Mouse (Mus musculus) midbrain, embryonic 16.5 days (tissue): ENCODE results near the gene Tmem39a. TPM values are rescaled to one million over a fixed set of nuclear protein-coding genes. Genes with fewer than 3 reads are reported as not detected.

Experiments
- ATAC-seq: fragments of 200-750 bp; cut with Nextera tagmentation; 2 replicates; pipeline ENCODE4 v1.8.0; 2017; ENCODE audit warnings: moderate TSS enrichment
- H3K27ac ChIP-seq: fragments of 300-500 bp; sonication (generic); 2 replicates; pipeline ENCODE4 v1.5.1; 2014; ENCODE audit warnings: mild to moderate bottlenecking, low read length, mixed read lengths
- H3K27me3 ChIP-seq: fragments of 300-500 bp; sonication (generic); 2 replicates; pipeline ENCODE4 v1.6.1; 2014; ENCODE audit warnings: low read depth, low read length, mixed read lengths; ENCODE audit not compliant: control insufficient read depth, insufficient read depth
- H3K36me3 ChIP-seq: fragments of 300-500 bp; sonication (generic); 2 replicates; pipeline ENCODE4 v1.6.1; 2014; ENCODE audit warnings: mild to moderate bottlenecking, low read length, moderate library complexity, mixed read lengths; ENCODE audit not compliant: control insufficient read depth, insufficient read depth
- H3K4me1 ChIP-seq: fragments of 300-500 bp; sonication (generic); 2 replicates; pipeline ENCODE4 v1.6.1; 2014; ENCODE audit warnings: mild to moderate bottlenecking, low read length, mixed read lengths; ENCODE audit not compliant: control insufficient read depth, insufficient read depth
- H3K4me2 ChIP-seq: fragments of 300-500 bp; sonication (generic); 2 replicates; pipeline ENCODE4 v1.6.1; 2014; ENCODE audit warnings: mild to moderate bottlenecking, low read length, mixed read lengths
- H3K4me3 ChIP-seq: fragments of 300-500 bp; sonication (generic); 2 replicates; pipeline ENCODE4 v1.5.1; 2014; ENCODE audit warnings: low read depth, mild to moderate bottlenecking, low read length, moderate library complexity, mixed read lengths
- H3K9ac ChIP-seq: fragments of 300-500 bp; sonication (generic); 2 replicates; pipeline ENCODE4 v1.6.1; 2014; ENCODE audit warnings: low read depth, low read length, mixed read lengths
- H3K9me3 ChIP-seq: fragments of 300-500 bp; sonication (generic); replicated peaks from 2 replicates; pipeline ENCODE4 v1.6.1; 2014; ENCODE audit warnings: mild to moderate bottlenecking, low read length, mixed read lengths; ENCODE audit not compliant: control insufficient read depth, poor library complexity, severe bottlenecking
- WGBS: fragments of 180-500 bp; shearing (Covaris S2); extraction: QIAGEN DNeasy Blood & Tissue Kit; methylation state at CpG from one replicate; pipeline ENCODE4 v1.1.7; 2014; 5-methylcytosine and 5-hydroxymethylcytosine counted together
- polyA plus RNA-seq: library from polyadenylated mRNA; unstranded; fragments of >200 nt; fragmentation: Nextera tagmentation; extraction: Ambion mirVana; gene quantifications from 2 replicates; pipeline ENCODE4 v1.2.1, GENCODE M21; 2015

Gene Tmem39a
- polyA plus RNA-seq, 1 experiment from 2014 or later, result 33.8 TPM

- Histone ChIP-seq H3K9me3 (no peaks in the 10 kb centered on the region), H3K4me3 (no peak overlapping the region), H3K27me3 (no peaks in the 10 kb centered on the region), H3K27ac (no peak overlapping the region), H3K4me1 (no peaks in the 10 kb centered on the region), H3K36me3 (no peaks in the 10 kb centered on the region), H3K4me2 (no peak overlapping the region), H3K9ac (no peak overlapping the region)
- ATAC-seq, result no peak
- WGBS, result 75% methylated on average over 9 of the region's 10 CpGs
Observed at GRCm38 (mm10) chr16:38637085-38637484, 78.6 kb downstream of the Tmem39a start.

Other genes starting within 250 kb of the Tmem39a start
- gene Maats1, start 216.6 kb upstream of the Tmem39a start, polyA plus RNA-seq, result 1.3 and 2.0 TPM in 2 replicates
- gene Cox17, start 211.7 kb upstream of the Tmem39a start, polyA plus RNA-seq, result 66.0 and 68.5 TPM in 2 replicates
- gene Gm21987, start 211.7 kb upstream of the Tmem39a start, polyA plus RNA-seq, result not detected in 2 replicates
- gene Popdc2, start 196.5 kb upstream of the Tmem39a start, polyA plus RNA-seq, result 0.47 and 0.83 TPM in 2 replicates
- 0.36 and 0.68 TPM in 2 replicates for gene Pla1a, start 125.6 kb upstream of the Tmem39a start, polyA plus RNA-seq
- 160 and 164 TPM in 2 replicates for gene Adprh, start 106.0 kb upstream of the Tmem39a start, polyA plus RNA-seq
- gene Cd80, start 103.1 kb upstream of the Tmem39a start, polyA plus RNA-seq, result 0.46 and 0.61 TPM in 2 replicates
- 33.4 and 34.6 TPM in 2 replicates for gene Timmdc1, start 36.0 kb upstream of the Tmem39a start, polyA plus RNA-seq
- gene Poglut1, start 8.4 kb upstream of the Tmem39a start, polyA plus RNA-seq, result 51.4 and 54.8 TPM in 2 replicates
- gene Arhgap31, start 154.6 kb downstream of the Tmem39a start, polyA plus RNA-seq, result 3.7 and 4.1 TPM in 2 replicates
- 31.5 and 35.6 TPM in 2 replicates for gene B4galt4, start 183.6 kb downstream of the Tmem39a start, polyA plus RNA-seq
- 0.13 and 0.17 TPM in 2 replicates for gene Upk1b, start 241.6 kb downstream of the Tmem39a start, polyA plus RNA-seq